Mouse (Mus musculus): Measurements from ENCODE around the gene Mtus2.
"Not testable (repeated sequence)": the region's sequence is repeated elsewhere in the genome, so short reads cannot be mapped to it uniquely, and the experiment has no call there.

Mtus2 gene

DNA sequence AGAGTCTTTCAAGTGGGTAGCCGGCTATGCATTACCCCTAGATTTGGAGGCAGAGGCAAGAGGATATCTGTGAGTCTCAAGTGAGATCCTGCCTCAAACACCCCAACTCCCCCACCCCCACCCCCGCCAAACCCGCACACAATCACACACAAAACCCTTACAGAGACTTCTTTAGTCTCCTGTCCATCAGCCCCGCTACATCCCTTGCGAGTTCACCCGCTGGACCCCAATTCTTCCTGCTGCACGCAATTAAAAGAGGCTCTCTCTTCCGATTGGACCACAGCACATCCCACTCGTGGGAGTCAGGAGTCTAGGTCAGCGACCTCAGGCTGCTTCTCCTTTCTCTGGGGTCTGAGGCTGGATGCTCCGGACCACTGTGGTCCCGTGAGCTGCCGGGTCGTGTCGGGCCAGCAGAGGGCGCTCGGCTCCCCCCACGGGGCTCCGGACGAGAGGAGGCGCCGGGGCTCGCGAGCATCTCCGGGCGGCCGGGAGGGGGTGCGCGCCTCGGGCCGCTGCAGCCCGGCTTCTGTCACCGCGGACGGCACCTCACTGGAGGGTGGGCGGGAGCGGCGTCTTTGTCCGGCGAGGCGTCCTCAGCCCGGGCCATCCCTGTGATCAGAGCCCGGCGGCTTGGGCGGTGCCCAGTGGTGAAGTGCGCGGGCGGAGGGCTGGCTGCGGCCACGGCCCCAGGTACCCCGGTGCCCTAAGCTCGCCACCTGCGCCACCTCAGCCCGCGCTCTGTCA is at the start of gene Mtus2:
Mtus2 (plus strand) TSS at position 500 of the 744 bp plus-strand sequence.
- peak; percentile 95 for DNase-seq

DNA sequence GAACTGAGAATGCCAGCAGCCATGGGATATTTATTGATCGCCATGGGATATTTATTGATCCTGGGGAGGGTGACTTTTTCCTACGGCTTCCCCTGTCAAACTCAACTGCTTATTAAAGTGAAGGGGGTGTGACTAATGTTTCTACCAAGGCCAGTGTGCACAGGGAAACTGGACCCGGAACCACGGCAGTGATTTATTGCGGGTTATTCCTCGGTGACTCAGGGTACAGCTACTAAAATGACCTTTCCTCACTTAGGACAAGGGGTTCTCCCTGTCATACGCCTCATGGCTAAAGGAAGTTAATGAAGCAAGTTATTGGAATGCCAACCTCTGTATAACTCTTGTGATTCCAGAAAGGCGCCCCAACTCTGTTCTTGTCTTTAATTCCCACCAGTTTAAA is 49.3 kb upstream of the Mtus2 start:
- no peak for DNase-seq

DNA sequence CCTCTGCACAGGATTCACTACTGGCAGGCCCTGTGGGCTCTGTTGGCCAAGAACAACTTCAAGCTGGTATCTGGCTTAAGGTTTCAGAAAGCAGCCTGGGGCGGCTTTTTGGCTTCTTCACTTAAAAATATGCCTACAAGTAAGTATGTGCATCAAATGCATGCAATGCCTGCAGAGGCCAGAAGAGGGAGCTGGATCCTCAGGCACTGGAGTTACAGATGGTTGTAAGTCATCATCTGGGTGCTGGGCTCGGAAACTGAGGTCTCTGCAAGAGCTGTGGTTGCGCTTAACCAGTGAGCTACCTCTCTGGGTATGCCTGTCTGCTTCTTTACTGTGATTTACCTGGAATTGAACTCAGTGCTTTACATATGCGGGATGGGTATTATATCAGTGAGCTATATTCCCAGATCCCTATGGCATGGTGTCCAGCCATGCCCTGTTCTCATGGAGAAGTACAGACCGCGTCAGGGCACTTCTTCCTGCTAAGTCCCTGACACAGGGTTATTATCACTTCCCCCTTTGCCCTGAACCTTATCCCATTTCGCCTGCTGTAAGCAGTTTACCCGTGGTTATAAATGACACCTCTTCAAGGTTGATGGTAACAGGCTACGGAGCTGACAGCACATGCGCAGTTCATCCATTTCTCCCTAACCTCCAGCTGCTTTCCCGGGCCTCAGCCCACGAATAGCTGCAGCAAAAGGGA is 46.2 kb upstream of the Mtus2 start:
- no peak for DNase-seq

DNA sequence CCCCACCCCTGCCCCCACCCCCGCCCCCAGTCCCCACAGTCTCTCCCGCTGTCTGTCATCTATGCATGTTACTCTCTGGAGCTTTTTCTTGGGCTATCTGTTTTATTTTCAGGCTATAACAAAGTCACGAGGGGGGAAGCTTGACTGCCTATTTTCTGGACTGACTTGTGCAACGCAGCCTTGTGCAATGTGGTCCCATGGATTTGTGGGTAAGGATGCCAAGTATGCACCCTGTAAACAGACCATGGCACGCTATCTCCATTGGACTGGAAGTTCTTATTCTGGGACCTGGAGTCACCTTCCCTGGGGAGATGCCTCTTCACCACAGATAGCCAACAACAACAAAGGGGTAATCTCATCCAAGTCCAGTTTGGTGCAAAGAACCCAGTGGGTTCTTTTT is 45.4 kb upstream of the Mtus2 start:
- no peak for DNase-seq

DNA sequence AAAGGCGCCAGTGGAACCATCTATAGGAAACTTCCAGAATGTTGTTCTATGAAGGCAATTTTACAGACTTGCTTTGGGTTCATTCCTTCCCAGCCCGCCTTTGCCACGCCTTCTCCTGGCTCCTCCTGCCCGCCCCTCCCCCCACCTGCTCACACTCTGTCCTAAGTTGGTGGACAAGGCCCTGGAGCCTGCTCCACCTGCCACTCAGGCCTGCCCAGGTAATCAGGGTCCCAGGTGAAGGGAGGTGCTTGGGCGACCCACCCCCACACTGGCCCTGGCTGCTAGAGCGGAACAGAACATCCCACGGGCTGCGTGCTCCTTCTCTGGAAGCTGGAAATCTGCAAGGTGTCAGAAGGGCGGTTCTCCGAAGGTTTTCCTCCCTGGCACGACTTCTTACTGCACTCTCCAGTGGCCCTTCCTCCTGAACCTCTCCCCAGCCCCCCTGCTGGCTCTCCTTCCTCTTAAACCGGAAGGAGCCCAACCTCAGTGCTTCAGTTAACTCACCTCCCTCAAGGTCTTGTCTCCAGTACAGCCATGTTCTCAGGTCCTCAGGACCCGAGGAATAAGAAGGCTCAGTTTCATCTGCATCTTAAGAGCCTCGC is 43.8 kb upstream of the Mtus2 start:
- no peak for DNase-seq

DNA sequence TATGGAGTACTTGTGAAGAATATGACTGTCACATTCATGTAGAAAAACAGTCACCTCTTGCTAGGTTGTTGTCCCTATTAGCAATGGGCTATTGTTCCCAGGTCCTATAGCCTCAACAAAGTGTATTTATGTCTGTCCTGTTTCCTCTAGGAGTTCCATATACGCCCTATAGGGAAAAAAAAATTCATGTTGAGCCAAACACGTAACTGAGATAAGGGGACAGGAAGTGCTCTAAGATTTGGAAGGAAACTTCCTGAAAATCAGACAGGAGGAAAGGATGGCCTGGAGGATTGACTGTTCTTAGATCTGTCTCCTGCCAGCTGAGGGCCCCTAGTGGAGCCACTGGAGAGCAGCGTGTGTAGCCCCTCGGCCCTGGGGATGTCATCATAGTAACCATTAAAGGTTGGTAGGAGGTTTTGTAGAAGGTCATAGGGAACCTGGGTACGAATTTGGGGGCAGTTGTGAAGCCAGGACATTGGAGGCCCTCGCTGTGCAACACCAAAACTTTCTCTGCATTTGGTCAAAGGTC is 42.0 kb upstream of the Mtus2 start:
- DNase-seq = no peak

DNA sequence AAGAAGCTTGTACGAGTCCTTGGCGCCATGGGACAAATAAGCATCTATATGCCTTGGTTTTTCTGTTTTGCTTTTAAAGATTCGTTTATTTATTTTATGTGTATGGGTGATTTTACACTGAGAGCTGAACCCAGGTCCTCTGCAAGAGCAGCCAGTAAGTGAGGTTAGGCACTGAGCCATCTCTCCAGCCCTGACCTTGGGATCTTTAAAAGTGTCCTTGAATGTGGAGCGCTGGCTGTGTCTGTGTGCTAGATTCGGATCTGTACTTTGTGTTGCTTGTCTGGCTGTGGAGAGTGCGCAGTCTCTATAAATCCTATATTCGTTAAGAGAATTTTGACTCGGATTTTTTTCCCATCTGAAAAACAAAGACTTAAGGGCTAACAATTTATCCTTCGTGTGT is 40.9 kb upstream of the Mtus2 start:
- no peak for DNase-seq

DNA sequence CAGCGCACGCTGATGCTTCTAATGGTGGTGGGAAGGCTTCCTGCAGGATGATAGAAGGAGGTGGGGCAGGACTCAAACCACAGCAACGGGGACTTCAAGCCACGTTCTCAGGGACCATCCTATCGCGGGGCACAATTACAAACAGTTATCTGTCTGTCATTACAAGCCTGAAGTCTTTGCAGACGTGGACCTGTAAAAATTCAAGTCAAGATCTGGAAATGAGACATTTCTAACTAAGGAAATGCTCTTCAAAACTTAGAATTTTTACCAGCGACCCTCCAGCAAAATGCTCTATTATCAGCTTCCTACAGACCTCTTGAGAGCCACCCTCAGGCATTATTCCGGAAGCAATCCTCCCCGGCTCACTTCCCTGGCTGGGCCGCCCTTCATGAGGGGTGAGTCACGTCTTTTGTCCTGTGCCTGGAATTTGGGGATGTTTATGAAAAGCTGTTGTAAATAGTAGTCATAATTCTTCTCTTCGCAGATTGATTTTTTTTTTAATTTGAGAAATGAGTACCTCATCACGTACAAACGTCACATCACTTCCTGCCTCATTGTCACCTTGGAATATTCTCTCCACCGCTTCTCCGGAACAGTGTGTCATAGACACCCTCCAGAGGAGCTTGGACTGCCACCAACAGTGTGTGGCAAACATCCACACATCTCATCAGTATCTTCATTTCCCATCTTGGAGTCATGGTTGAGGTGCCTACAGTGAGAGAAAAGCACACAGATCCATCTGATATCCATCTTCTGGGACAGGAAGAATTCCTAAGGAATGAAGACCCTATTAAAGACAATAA is 38.9 kb upstream of the Mtus2 start:
- DNase-seq = no peak

DNA sequence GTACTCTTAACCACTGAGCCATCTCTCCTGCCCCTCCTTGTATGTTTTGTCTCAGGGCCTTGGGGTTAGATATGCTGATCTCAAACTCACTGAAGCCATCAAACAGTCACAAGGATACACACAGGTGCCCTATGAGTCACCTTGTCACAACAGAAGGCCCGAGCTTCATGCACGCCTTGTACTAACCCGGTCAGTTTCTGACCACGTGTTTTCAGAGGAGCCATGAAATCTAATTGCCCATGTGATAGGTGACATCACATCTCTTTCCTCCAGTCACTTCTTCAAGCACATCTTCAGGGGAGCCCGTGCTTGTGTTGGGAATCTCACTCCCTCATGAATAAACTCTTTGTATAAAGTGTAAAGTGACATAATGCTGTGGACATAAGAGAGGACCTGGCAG is 32.5 kb upstream of the Mtus2 start:
- DNase-seq = no peak

DNA sequence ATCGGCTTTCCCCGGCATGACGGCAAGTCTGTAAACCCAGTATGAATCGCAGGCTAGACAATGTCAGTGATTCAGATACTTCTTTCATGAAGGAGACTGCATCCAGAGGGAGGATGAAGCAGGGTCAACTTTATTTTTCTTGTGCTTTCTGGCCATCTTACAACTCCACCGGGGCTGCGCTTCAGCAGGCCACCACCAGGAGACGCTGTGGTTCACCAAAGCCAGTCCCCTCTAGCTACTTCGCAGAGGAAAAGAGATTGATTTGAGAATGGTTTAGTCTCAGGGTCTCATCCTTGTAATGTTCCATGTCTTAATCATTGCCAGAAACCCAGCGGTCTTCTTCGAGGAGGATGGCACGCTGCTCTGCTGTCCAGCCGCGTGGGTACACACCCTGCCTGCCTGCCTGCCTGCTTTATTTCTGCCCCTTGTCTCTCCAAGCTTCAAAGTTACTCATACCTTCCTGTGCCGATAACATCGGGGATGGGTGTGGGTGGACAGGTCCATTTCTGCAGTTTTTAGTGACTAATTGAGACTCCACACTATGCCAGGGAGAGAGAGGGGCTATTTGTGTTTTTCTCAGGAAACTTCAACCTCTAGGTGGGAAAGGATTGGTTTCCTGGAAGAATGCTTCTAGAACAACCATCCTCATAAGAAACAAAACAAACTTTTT is 31.1 kb upstream of the Mtus2 start:
- peak; percentile 13 for DNase-seq

DNA sequence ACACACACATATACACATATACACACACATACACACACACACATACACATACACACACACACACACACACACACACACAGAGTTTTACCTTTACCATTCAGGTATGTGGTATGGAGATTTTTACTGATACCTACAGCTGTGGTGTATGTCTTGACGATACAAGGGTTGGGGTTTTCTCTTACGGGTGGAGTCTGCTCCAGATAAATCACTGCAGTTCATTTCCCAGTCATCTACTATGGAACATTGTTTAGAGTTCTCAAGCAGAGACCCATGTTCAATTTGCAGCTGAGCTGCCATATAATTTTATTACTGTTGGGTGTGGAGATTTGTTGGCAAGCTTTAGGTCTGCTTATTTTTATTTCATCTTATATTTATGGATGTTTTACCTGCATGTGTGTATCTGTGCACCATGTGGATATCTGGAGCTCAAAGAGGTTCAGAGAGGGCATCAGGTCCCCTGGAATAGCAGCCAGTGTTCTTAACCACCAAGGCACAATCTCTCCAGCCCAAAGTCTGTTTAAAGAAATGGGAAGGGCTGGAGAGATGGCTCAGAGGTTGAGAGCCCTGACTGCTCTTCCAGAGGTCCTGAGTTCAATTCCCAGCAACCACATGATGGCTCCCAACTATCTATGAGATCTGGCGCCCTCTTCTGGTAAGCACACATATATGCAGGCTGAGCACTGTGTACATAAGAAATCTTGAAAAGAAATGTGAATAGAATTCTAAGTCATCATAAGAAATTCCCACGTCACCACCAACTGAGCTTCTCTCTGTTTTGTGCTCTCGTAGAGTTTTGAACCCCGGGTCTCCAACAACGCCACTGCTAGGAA is 28.2 kb upstream of the Mtus2 start:
- no peak for DNase-seq

DNA sequence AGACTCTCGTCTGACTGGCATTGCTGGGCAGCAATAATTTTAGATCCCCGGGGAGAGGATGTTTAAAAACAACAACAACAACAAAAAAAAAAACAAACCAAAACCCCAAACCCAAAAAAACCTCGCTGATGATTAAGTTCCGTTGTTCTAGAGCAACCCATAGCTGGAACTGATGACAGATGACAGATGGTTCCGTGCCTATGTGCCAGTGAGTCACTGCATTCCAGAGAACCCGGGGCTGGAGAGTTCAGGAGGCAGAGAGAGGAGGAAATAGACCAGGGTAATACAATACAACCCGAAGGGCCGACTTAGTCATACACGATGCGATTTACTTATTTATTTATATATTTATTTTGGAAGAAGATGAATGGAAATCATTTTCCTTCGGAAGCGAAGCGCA is 22.0 kb upstream of the Mtus2 start:
- DNase-seq = no peak

DNA sequence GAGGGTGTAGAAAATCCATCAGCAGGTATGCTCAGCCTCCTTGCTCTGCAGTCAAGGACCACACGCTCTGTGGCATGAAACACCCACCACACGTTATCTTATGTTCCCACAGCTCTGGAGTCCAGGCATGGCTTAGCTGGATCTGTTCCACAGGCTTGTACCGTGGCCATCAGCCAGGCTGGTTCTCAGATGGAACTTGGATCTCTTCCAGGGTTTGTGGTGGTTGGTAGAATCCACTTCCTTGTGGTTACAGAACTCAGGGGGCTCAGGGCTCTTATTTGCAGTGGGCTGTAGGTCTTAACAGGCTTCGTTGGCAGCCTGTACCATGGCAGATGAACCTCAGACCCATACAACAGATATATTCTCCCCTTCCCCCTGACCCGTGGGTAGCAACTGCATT is 17.9 kb upstream of the Mtus2 start:
- DNase-seq = no peak

DNA sequence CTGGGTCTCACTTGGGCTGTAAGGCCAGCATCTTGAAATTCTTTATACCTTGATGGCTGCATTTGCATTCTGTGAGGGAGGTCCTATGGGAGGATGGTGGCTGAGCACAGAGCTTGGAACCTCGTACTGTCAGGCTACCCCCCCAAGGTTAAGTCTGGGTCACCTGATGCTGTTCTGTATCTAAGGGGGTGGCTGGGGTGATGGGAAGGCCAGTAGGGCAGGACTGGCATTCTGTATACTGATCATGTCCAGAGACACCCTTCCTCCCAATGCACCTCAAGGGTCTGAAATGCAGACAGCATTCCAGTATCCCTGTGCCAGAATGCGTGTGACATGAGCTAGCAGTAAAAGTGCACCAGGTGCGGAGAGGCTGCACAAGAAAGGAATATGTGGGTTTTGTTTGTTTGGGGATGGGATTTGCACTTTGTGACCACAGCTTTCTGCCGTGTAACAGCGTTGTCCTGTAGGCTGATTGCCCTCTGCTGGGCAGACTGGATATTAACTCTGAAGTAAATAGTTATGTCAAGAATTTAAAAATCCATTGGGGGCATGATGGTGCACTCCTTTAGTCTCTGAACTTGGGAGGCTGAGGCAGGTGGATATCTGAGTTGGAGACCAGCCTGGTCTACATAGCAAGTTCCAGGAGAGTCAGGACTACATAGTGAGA is 12.0 kb upstream of the Mtus2 start:
- DNase-seq = no peak

DNA sequence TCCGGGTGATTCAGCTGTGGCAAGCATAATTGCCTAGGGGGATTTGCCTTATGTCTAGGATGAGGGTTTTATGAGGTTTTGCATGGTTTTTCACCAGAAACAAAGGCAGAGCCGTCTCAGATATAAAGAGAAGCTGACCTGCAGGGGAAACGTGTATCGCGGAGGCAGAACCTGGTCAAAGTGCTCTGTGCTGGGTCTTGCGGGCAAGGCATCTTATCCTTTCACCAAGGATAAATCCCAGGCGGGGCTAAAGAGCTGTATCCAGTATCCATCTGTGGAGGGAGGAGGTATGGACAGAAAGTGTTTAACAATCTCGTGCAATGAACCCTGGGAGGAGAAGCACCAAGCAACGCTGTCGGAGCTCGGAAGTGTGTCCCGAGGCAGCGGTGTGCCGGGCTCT is 7.2 kb upstream of the Mtus2 start:
- DNase-seq = no peak

DNA sequence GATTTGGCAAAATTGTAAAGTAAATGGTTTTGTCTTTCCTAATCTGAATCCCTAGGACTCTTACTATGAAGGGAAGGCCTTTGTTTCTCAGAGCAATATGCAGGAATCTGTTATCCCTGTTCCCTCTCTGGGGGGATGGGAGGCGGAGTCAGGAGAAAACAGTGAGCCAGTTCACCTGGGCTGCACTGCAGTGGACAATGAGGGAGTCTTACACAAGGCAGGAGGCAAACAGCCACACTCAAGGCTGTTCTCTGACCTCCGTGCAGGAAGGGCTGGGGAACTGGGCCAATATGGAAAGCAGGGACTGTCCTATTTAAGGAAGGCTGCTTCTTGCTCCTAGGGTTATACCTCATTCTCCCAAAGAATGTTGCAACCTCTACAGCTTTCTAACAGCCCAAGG is 5.4 kb upstream of the Mtus2 start:
- no peak for DNase-seq

DNA sequence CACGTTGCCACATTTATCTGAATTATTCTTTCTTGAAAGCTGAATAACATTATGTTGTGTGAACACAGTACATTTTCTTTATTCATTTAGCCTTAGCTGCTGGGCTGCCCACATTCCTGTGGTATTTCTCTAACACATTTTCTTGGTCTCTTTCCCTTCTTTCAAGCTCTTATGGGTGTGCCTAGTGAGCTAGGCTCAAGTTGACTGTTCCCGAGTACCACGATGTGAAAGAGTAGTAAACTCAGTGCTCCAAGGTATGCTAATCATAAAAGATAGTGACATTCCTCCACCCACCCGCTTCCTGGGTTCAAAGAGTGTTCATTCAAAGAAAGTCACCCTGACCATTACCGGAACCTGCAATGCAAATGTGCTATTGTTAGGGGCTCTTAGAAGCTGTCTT is 3.9 kb upstream of the Mtus2 start:
- DNase-seq = not testable (repeated sequence)

DNA sequence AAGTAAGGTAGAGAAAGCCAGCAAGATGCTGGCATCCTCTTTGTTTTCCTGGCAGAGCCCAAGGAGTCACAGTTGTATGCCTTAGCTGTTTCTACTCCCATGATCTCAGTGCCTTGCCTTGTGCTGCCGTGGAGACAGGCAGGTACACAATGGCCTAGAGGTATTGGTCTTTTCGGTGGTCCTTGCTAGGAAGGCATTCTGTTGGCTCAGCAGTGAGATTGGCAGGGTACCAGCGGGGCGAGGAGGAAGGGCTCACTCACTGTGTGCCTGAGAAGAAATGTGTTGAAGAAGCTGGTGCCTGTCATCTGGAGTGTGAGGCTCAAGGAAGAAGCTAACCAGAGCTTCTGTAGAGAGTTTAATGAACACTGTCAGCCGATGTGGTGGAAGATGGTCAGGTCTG is 1.4 kb upstream of the Mtus2 start:
- DNase-seq = no peak

DNA sequence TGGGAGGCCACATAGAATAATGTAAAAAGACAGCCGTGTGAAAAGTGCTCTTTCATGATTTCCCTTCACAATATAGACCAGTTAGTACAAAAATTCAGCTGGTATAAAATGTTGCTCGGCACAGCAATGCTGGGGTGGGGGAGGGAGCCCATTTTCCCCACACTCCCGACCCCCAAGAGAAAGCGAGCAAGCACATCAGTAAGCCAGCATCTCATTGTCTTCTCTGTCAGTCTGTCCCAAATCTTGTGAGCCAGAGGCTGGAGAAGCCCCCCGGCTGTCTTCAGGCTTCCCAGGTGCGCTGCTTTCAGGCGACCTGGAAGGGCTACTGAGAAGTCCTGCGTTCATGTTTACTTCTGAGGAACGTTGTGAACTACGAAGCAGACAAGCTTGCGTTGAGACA is 699 bp upstream of the Mtus2 start:
- no peak for DNase-seq

DNA sequence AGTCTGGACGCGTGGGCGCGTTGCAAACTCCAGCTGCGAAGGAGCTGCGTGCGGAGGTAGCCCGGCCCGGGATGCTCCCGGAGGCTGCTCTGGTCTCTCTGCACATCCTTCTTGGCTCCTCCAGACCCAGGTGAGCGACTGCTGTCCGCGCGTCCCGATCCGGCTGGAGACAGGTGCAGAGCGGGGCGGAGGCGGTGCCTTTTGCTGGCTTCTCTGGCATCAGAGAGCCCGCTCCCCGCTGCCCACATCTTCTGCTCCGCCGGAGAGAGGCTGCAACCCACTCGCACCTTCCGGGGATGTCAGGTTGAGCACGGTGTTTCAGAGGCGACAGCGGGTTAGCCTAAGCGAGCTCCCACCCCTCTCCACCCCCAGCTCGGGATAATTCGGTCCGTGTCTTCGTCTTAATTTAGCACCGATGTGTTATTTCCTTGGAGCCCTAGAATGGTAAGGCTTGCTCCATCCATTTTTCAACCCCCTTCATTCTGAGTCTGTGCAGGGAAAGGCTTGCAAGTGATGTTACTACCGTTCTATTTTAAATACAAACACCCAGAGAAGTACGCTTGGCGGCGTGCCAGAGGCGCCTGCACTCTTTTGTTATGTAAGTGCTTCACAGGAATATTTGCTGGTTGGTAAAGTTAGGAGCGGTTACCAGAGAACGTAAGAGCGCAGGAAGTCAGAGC is 612 bp downstream of the Mtus2 start:
- peak; percentile 80 for DNase-seq

DNA sequence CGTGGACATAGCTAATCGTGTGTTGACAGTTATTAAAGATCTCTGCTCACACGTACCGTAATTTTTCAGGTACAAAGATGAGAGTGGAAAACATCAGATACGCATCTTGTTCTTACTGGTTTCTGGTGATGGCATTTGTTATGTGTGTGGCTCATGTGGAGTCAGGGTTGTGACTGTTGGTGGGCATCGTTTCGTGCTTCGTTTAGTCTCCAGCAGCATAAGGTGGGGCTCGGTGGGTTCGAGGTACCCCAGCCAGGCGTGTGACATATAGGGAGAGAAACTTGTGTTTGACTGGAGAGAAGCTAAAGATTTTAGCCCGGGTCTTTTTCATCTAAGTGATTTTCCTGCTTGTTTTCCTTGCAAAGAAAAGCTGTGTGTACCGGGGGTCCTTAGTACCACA is 1.4 kb downstream of the Mtus2 start:
- DNase-seq = no peak
